Mouse (Mus musculus) testis, postnatal 14 days (tissue): ENCODE results near the gene Pcbp4.

Experiments used
- DNase-seq: peaks from one replicate; pipeline ENCODE4 v3.0.0; 2021; ENCODE audit warnings: low spot score

Gene Pcbp4

GRCm38 (mm10) chr9:106464751-106465541 lies 11.9 kb downstream of the Pcbp4 start:
- no peak for DNase-seq

GRCm38 (mm10) chr9:106465571-106466200 lies 12.6 kb downstream of the Pcbp4 start, which contains the start of gene Gpr62:
Gene Gpr62, minus strand, starts transcription at chr9:106465938.
- no peak for DNase-seq

DNA sequence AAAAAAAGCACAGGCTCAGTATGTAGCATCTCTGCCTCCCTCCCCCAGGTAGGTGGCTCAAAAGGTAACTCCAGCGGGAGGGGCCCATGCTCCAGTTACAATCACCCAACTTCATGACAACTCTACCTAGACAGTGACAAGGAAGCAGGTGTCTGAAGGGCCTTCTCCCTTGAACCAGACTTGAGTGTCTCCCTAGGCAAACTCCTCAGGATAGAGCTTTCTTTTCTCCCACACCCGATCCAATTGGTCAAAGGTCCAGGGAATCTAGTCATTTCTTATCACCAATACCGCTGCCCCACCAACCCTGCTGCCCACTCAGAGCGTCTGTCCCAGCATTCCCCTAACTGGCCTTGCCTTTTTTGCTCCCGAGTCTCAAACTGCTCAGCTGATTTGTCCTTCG lies 13.6 kb downstream of the Pcbp4 start:
- no peak for DNase-seq

- no peak for DNase-seq
Measured at GRCm38 (mm10) chr9:106467746-106468145, 14.7 kb downstream of the Pcbp4 start.

GRCm38 (mm10) chr9:106469317-106469716 lies 16.2 kb downstream of the Pcbp4 start:
- no peak for DNase-seq

- DNase-seq, result no peak
Measured at GRCm38 (mm10) chr9:106469776-106470175, 16.7 kb downstream of the Pcbp4 start.

GRCm38 (mm10) chr9:106470991-106471750 lies 18.1 kb downstream of the Pcbp4 start:
- DNase-seq, result no peak

GRCm38 (mm10) chr9:106471892-106472291 lies 18.8 kb downstream of the Pcbp4 start:
- peak; percentile 87 for DNase-seq

GRCm38 (mm10) chr9:106472321-106472720 lies 19.2 kb downstream of the Pcbp4 start:
- DNase-seq, result no peak

DNA sequence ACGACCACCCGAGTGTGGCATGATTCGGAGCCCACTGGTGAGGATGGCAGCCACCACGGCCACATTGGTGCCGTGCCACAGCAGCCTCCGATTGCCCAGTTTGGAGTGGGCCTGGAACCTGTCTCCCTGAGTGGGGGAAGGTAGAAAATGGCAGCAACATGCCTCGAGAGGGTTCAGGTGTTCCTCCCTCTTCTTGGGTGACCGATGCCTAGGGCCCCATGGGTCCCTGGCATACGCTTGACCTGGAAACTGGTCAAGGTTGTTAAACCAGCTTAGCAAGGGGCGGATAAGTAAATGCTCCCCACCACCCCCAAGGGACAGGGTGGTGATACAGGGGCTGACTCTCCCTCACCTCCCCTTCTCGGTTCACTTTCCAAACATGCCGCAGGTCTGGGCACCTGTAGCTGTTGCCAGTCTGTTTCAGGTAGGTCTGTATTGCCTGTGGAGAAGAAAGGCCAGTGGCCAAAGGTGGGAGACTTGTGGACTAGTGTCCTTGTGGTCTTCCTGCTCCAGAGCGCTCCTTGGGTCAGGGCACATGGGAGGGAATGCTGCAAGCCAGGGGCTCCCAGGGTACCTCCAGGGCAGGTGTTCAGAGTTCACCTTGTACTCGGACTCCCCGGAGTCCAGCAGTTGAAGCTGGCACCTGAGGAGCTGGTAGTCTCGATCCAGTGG lies 20.1 kb downstream of the Pcbp4 start:
- DNase-seq, result no peak

DNA sequence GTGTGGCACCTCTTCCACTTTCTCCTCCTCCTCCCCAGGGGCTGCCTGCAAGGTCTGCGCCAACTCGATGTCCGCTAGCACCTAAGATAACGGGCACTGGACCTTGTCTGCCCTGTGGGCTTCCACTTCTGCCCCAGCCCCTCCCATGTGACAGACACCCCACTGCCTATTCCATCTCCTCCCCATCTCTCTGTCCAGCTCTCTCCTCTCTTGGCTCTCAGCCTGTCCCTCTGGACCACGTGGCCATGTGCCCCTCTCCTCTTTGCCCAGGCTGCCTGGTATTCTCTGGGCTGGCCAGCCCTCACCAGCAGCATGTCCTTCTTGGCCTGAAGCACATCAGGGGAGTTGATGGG lies 20.6 kb downstream of the Pcbp4 start:
- DNase-seq, result no peak

GRCm38 (mm10) chr9:106474456-106474855 lies 21.4 kb downstream of the Pcbp4 start:
- DNase-seq, result peak; percentile 57

DNA sequence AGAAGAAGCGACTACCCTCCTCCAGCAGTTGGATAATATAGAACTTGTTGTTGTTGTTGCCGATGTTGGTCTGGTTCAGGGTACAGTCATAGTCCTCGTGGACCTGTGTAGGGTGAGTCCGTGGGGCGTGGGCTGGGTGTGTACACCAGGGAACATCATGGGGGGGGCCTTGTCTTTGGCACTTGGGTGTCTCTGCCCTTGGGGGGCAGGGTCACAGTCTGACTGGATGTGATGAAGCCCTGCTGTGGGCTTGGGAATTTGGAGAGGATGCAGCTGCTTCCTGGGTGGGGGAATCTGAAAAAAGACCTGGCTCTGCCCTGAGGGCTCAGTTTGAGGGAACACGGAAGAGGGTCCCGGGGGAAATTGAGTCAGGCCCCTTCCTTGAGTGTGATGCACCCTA lies 22.0 kb downstream of the Pcbp4 start:
- DNase-seq, result peak; percentile 35

DNA sequence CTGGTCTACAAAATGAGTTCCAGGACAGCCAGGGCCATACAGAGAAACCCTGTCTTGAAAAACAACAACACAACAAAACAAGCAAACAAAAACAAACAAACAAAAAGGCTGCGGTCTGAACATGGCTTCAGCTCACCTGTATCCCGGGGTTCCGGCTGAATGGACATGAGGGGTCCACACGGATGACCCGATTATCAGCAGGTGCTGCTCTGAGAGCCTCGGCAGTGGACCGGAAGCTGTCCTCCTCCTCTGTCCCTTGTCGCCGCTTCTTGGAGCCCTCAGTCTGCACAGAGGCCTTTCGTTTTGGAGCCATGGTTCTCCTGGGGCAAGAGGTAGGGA lies 22.5 kb downstream of the Pcbp4 start, which contains the start of gene Rrp9:
Gene Rrp9 (plus strand): TSS at position 301 of the 339 bp plus-strand sequence.
- DNase-seq, result no peak

DNA sequence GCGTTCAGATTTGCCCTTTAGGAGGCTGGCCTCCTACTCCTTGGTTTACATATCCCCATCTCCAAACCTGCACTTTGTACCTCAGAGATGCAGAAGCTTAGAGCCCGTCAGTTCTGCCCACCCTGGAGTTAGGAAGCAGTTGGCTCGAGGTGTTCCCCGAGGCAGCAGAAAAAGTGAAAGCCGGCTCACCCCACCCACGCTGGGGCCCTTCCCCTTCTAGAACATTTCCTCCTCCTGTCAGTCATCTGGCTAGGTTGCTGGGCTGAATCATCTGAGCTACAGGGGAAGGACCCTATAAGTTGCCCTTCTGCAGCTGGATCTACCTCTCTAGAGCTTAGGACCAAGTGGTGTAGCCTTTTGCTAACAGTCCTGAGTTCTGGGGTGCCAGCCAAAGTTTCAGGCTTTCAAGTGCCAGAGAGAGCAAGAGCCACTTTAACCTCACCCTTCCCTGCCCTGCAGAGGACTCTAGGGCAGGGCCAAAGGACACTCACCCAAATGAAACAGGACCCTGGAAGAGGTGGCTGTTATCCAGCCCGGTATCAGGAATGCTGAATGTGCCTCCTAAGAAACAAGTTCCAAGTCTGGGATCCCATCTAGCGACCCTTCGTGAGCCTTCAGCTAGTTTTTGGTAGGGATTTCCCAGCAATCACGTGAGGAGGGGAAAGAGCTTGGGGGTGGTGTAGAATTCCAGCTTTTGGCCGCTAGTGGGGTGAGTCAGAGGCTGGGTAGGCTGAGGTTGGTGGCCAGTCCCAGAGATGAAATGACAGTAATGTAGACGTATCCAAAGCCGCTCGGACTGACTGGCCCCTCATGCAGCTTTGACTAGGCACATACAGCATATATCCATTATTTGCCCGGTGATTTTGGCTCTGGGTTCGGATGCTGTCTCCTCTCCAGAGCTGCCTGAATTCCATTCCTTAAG lies 23.2 kb downstream of the Pcbp4 start:
- DNase-seq, result no peak

DNA sequence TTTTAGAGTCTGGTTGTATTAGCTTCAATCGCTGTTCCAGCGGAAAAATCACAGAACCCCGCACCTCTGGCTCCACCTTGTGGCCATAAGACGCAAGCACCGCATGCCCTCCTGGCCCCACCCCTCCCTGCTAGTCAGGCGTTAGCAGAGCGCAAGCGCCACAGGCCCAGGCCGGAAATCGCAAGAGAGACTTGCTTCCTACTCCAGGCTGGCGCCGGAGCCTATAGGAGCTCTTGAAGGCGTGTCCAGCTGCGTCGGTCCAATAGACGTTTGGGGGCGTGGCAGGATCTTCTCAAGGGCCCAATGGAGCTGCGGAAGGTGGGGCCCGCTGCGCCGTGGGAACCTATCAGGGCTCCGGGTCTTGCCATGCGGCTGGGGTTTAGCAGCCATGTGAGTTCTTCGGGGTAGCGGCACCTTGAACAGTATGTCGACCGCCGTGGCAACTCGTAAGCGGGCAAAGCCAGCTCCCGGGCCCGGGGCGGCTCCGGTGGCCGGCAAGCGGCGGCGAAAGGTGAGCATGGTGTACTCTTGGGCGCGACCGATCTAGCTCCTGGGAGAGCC lies 23.9 kb downstream of the Pcbp4 start, which contains the start of gene Parp3:
Gene Parp3 (minus strand): TSS at position 26 of the 561 bp plus-strand sequence.
- peak; percentile 100 for DNase-seq

GRCm38 (mm10) chr9:106477649-106478048 lies 24.6 kb downstream of the Pcbp4 start:
- DNase-seq, result no peak

- no peak for DNase-seq
Measured at GRCm38 (mm10) chr9:106478101-106478500, 25.0 kb downstream of the Pcbp4 start.

GRCm38 (mm10) chr9:106480541-106480940 lies 27.4 kb downstream of the Pcbp4 start:
- DNase-seq, result no peak

DNA sequence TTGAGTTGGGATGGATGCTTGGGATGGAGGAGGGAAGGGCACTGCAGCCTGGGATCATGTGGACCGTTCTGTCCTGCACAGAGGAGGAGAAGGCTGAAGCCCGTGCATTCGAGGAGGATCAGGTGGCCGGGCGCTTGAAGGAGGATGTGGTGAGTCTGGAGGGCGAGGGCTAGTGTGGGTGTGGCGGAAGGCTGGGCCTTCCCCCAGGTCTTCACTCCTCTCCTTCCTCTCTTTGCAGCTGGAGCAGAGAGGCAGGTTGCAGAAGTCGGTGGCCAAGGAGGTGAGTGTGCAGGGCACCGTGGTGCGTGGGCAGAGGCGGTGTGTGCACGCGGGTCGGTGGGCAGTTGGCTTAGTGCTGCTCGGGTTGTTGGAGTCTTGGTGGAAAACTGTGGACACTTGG lies 28.0 kb downstream of the Pcbp4 start:
- DNase-seq, result no peak

DNA sequence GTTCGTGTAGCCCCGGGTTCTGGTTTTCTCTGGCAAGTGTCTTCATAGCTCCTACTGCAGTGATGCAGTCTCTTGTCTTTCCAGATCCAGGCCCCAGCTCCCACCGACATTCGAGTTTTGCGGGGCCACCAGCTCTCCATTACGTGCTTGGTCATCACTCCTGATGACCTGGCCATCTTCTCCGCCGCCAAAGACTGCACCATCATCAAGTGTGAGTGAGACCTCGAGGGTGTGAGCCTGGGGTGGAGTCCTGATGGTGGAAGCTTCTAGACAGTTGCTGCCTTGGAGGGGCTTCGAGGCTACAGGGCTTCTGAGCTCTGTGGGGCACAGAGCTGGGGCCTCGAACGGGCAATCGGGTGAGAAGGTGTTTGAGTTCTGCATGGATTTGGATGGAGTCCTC lies 28.6 kb downstream of the Pcbp4 start:
- DNase-seq, result no peak
